ENCODE assay signal across 15 mouse cellular contexts in genomic region chr2:50294084-50294483, GRCm38 (mm10). TPM values are rescaled to one million over a fixed set of nuclear protein-coding genes. Genes with fewer than 3 reads are reported as not detected.
A peak's percentile ranks its signal among the peaks of the same experiment; 100 is the strongest.
DNase-seq lines count a peak whose midpoint lies in the region; ATAC-seq and TF ChIP-seq lines count a peak whose summit lies in the region.
"Had no signal": no experiment of that assay in that cellular context is flagged by ENCODE, and none has a peak within 500 bp of the region (broad histone marks: within the 10 kb centered on the region; RNA-seq: fewer than 3 reads in every experiment).

No protein-coding gene starts in this region.

- ATAC-seq in heart, embryonic 13.5 days (ENCODE audit: extremely low read depth, insufficient number of reproducible peaks, low FRiP score, low TSS enrichment), result no peak
- ATAC-seq in lung, postnatal 0 days, result no peak
- peak; percentile 14 for ATAC-seq in megakaryocyte, adult 5-6 weeks (ENCODE audit: poor library complexity, severe bottlenecking)
- ATAC-seq: forebrain, embryonic 16.5 days had no signal

- DNase-seq in heart, embryonic 10.5 days (ENCODE audit: low spot score), result no peak
- peak; percentile 24 for DNase-seq in lung, postnatal 0 days (ENCODE audit: low spot score)
- no peak for DNase-seq in lung, postnatal 25 days (ENCODE audit: low spot score)
- peak; percentile 58 for DNase-seq in fat pad, adult 2 months (ENCODE audit: extremely low read depth, low read depth, low spot score)
- no peak for DNase-seq in adrenal gland, postnatal 4 days (ENCODE audit: low spot score in 2 of 2)
- no peak for DNase-seq in neural tube, embryonic 10.5 days (ENCODE audit: extremely low spot score, low spot score)
- DNase-seq: gastrocnemius, postnatal 14 days; kidney, adult 11 months; retina, postnatal 1 day; spleen, adult 18-20 months had no signal

- peak overlapping the region; percentile 27 for H3K4me2 ChIP-seq in heart, embryonic 13.5 days
- H3K4me2 ChIP-seq in lung, postnatal 0 days (replicated peaks; ENCODE audit: low read depth, low read length), result no peak overlapping the region

- no peak overlapping the region for H3K27ac ChIP-seq in heart, embryonic 13.5 days (replicated peaks)
- no peak overlapping the region for H3K27ac ChIP-seq in heart, embryonic 10.5 days
- no peak overlapping the region for H3K27ac ChIP-seq in lung, postnatal 0 days (ENCODE audit: low read length)
- H3K27ac ChIP-seq: layer of hippocampus, adult 2 months; macrophage had no signal

- no peaks in the 10 kb centered on the region for H3K9me3 ChIP-seq in heart, embryonic 13.5 days
- H3K9me3 ChIP-seq in heart, embryonic 10.5 days, result no peaks in the 10 kb centered on the region
- no peaks in the 10 kb centered on the region for H3K9me3 ChIP-seq in lung, postnatal 0 days (ENCODE audit: low read length)

- 74% methylated on average over 2 of the region's 2 CpGs for WGBS in heart, embryonic 13.5 days
- 84% methylated on average over 2 of the region's 2 CpGs for WGBS in heart, embryonic 10.5 days
- 45% methylated on average over 2 of the region's 2 CpGs for WGBS in lung, postnatal 0 days

- H3K4me1 ChIP-seq in heart, embryonic 13.5 days, result peaks cover 35% of the 10 kb centered on the region
- peaks cover 17% of the 10 kb centered on the region for H3K4me1 ChIP-seq in heart, embryonic 10.5 days
- H3K4me1 ChIP-seq in lung, postnatal 0 days (ENCODE audit: insufficient read depth, low read depth, low read length), result peaks cover 12% of the 10 kb centered on the region; the same call in 1 of the 2 replicates

- H3K4me3 ChIP-seq in heart, embryonic 13.5 days, result no peak overlapping the region
- H3K4me3 ChIP-seq in heart, embryonic 10.5 days, result no peak overlapping the region
- H3K4me3 ChIP-seq in lung, postnatal 0 days (ENCODE audit: low read depth, low read length), result no peak overlapping the region

- peaks cover 23% of the 10 kb centered on the region for H3K36me3 ChIP-seq in heart, embryonic 13.5 days
- peaks cover 23% of the 10 kb centered on the region for H3K36me3 ChIP-seq in heart, embryonic 10.5 days
- H3K36me3 ChIP-seq in lung, postnatal 0 days (ENCODE audit: insufficient read depth, low read length), result peaks cover 11% of the 10 kb centered on the region; the same call in 1 of the 2 replicates

- H3K27me3 ChIP-seq in heart, embryonic 13.5 days (replicated peaks), result no peaks in the 10 kb centered on the region
- H3K27me3 ChIP-seq in heart, embryonic 10.5 days (ENCODE audit: insufficient read depth, poor library complexity, severe bottlenecking), result no peaks in the 10 kb centered on the region
- no peaks in the 10 kb centered on the region for H3K27me3 ChIP-seq in lung, postnatal 0 days (replicated peaks; ENCODE audit: insufficient read depth, low read length)

- TF ChIP-seq CTCF in lung, postnatal 0 days (IDR thresholded peaks at IDR 0.05), result no peak

- TF ChIP-seq EP300 in lung, postnatal 0 days (IDR thresholded peaks at IDR 0.05), result no peak

- H3K9ac ChIP-seq in heart, embryonic 13.5 days, result peak overlapping the region; percentile 40; the same call in 1 of the 2 replicates
- H3K9ac ChIP-seq in lung, postnatal 0 days (replicated peaks; ENCODE audit: low read depth), result no peak overlapping the region

RNA-seq across cellular contexts. Expression of gene Mmadhc, which starts 2.5 kb away (rescaled TPM):
- polyA plus RNA-seq in heart, embryonic 13.5 days (2015; fragmentation: Nextera tagmentation; extraction: Ambion mirVana), result 125 and 142 TPM in 2 replicates
- polyA plus RNA-seq in heart, embryonic 10.5 days (2016; fragmentation: Nextera tagmentation; extraction: Ambion mirVana), result 144 and 165 TPM in 2 replicates
- 102 and 109 TPM in 2 replicates for polyA plus RNA-seq in lung, postnatal 0 days (2015; fragmentation: Nextera tagmentation; extraction: Ambion mirVana)
- total RNA-seq in megakaryocyte, adult 5-6 weeks (2015), result 76.9 and 77.0 TPM in 2 replicates
- total RNA-seq in megakaryocyte, adult 5-6 weeks (2017), result 45.9 and 62.3 TPM in 2 replicates
- 100 to 1,000 TPM; 101 to 112 TPM for total RNA-seq in adrenal gland, postnatal 4 days (2021)

Comparison
In these comparisons a context has a peak if more than half of its experiments do, and no peak if none do; other contexts are left out.
1. DNase-seq: peak in lung, postnatal 0 days (single experiment) and fat pad, adult 2 months (single experiment); none in heart, embryonic 10.5 days (single experiment), lung, postnatal 25 days (single experiment), adrenal gland, postnatal 4 days (0 of 2) and neural tube, embryonic 10.5 days (single experiment).